Mouse (Mus musculus) ZHBTc4 (cell line): Measurements from ENCODE around the gene N4bp1.

ENCODE experiments used
- DNase-seq: peaks from one replicate; pipeline ENCODE4 v3.0.0-alpha.2; 2011; ENCODE audit warnings: low read depth, low spot score

N4bp1 gene

DNA sequence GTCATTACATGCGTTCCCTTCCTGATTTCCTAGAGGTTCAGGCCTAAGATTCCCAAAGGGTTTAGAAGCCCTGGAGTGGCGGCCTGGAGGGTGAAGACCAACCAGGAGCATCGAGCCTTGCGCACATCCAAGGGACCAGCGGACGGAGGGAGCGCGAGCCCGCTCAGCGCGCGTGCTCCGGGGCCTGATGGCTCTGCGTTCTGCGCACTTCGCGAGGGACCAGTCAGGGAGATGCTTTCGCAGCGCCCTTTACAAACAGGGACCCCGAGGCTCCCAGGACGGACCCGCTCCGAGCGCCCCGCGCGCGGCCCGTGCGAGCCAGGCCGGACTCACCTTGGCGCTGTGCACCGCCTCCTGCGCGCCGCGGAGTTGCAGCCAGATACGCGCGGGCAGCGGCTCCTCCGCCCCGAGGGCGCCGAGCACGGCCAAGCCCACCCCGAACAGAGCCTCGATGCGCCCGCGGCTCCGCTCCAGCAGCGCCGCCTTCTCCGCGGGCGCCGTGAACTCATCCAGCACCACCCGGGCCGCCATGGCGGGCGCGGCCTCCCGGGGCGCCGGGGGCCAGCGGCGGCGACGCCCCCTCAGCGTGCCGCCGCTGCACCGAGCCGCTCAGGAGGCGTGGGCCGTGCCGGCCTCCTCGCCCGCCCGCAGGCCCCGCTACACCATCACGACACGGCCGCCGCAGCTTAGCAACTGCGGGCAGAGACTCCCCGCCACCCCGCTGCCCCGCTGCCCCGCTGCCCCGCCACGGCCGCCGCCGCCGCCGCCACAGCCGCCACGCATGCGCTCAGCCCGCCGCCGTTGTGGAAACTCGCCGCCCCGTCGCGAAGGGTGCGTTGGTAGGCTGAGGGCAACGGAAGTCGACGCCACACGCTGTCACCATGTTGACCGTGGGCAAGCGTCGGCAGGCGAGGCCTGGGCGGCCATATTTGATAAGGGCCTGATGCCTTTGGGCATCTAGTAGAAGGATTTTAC lies at the start of gene N4bp1:
Gene N4bp1 (minus strand): TSS at position 770 of the 975 bp plus-strand sequence.
- DNase-seq: peak; percentile 96

GRCm38 (mm10) chr8:86934841-86935240 lies 49.8 kb upstream of the N4bp1 start:
- DNase-seq: no peak

GRCm38 (mm10) chr8:86934393-86934792 lies 49.3 kb upstream of the N4bp1 start:
- no peak for DNase-seq

- peak; percentile 62 for DNase-seq
Observed at GRCm38 (mm10) chr8:86933898-86934297, 48.8 kb upstream of the N4bp1 start.

GRCm38 (mm10) chr8:86926237-86926636 lies 41.2 kb upstream of the N4bp1 start:
- DNase-seq: peak; percentile 88

DNA sequence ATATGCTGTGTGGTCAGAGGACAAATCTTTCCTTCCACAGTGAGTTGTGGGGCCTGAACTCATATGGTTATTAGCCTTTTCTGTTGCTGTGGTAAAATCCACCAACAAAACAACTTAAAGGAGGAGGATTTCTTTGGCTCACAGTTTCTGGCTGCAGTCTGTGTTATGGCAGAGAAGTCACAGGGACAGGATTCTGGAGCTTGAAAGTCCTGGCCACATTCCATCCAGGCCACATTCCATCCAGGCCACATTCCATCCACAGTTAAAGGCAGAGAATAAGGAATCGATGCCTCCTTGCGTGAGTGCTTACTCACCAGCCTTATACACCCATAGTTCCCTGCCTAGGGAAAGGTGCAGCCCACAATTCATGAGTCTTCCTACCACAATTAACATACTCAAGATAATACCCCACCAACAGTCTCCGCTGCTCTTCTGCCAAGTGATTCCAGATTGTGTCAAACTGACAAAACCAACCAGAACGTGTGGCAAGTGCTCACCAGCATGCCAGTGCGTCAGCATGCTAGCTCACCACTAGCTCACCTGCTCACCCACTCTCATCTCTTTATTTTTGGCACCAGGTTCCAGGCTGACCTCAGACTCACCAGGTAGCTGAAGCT lies 38.3 kb upstream of the N4bp1 start:
- peak; percentile 89 for DNase-seq

- no peak for DNase-seq
Observed at GRCm38 (mm10) chr8:86922673-86923072, 37.6 kb upstream of the N4bp1 start.

GRCm38 (mm10) chr8:86922141-86922540 lies 37.1 kb upstream of the N4bp1 start:
- DNase-seq: no peak

DNA sequence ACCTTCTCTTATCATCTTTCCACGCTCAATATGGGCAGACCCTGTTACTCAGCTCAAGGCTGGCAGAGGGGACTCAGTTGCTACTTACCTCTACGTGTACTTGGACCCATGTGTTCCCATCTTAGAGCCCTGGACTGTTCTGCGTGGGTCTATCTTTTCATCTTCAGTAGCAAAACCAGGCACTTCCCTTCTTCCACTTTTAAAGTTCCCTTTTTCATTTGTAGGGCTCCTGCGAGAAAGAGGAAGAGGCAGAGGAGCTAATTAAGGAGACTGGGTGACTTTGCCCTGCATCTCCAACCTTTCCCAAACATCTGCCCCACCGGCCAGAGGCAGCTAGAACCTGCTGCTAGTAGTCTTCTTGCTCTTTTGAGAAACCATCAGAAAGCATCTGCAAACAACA lies 35.9 kb upstream of the N4bp1 start:
- no peak for DNase-seq

DNA sequence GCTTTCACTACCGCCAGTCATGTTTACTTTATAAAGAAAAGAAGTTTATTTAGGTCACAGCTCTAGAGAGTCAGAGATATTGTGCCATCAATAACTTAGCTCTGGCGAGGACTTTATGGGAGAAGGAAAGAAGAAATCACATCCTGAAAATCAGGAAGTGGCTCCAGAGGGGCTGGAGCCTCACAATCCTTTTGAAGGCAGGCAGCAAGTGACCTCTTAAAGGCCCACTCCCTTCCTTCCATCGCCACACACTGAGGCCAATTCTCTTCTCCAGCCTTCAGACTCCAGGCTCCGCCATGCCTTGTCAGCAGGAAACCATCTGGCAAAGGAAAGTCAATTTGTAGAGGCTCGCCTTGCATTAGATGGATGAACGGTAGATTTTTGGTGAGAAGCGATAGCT lies 35.4 kb upstream of the N4bp1 start:
- DNase-seq: no peak

DNA sequence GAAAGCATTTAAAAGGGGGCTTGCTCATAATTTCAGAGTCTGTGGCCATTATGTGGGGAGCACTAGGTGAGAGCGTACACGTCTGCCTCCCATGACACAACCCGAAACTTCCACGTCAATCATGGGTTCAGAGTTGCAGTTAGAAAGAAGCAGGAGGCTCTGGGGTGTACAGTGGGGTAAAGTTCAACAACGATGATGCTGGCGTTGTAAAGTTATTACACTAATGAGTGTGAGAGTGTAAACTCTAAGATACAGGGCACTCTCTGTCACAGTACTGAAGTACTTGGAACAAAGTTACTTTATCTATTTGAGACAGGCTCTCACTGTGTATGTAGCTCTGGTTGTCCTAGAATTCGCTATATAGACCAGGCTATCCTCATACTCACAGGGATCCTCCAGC lies 35.0 kb upstream of the N4bp1 start:
- DNase-seq: no peak

GRCm38 (mm10) chr8:86919262-86919661 lies 34.2 kb upstream of the N4bp1 start:
- DNase-seq: no peak

DNA sequence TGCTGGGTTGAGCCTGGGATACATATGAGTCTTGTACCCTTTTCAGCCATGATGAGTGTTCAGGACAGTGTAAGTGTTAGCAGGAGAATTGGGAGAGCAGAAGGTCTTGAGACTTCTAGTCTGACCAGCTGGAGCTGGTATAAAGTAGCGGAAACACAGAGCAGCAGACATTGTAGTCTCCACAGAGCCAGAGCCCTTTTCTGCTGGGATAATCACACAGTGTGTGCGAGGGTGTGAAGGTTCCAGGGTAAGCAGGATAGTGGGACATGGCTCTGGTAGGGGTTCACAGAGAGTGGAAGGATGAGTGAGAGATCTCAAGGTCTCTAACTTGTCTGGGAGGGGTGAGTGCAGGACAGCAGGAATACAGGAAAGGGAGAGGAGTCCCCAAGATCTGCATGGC lies 33.0 kb upstream of the N4bp1 start:
- DNase-seq: no peak

DNA sequence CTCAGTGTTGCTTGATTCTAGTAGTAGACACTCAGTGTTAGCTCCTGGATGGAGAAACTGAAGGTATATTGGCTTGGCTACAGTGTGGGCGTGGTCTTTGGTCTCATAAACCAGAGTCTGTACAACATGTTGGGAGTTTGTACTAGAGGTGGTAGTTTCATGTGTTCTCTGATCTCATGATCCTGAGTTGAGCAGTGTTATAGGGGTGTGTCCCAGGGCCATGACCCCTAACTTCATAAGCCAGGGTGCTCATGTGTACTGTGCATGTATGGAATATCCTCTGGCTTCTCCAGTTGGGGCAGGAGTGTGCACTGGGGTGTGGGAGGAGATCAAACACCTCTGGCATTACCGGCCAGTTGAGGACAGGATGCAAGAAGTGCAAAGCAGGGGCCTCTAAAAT lies 32.6 kb upstream of the N4bp1 start:
- DNase-seq: no peak

DNA sequence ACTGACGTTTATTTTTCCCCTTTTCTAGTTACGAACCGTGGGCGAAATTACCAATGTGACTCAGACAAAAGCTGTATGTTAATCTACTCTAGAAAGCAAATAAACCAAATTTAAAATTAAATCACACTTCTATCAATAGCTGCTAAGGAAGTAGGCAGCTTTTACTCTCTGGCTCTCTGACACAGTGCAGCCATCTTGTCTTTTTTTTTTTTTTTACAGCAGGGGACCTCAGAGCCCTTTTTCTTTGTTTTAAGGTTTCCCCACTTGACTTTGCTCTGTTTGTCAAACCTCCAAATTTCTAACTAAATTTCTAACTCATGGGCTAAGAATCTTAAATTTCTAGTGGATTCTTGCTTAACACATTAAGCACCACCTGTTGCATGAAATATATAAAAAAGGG lies 31.3 kb upstream of the N4bp1 start:
- DNase-seq: no peak

DNA sequence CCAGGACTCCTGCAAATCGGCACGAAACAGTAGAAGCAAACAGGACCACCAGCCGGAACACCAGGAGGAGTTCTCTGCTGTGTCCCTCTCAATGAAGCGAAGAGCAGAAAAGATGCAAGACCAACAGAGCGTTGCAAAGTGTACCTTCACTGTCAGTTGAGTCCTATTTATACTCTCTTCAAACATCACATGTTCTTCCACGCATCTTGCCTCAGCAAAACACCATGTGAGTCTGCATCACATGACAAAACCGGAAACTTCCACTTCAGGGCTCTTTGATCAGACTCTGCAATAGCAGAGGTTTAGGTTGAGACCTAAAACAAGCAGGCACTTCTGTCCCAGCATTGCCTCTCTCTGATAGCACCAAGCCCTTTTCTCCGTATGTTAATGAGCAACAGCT lies 26.1 kb upstream of the N4bp1 start:
- no peak for DNase-seq

DNA sequence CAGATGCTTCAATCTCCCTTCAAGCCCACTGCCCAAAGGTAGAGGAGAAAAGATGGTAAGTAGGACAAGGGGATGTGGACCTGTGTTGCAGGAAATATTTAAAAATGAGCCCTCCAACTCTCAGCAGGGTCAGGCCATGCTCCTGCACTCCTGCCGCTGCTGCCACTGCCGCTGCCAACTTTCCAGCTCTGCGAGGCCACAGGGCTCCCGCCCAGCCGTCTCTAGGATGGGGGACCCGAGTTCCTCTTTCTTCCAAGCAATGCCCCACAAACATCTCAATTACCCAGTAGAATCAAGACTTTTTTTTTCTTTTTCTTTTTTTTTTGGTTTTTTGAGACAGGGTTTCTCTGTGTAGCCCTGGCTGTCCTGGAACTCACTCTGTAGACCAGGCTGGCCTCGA lies 25.2 kb upstream of the N4bp1 start:
- DNase-seq: no peak

- peak; percentile 81 for DNase-seq
Observed at GRCm38 (mm10) chr8:86908536-86908935, 23.5 kb upstream of the N4bp1 start.

DNA sequence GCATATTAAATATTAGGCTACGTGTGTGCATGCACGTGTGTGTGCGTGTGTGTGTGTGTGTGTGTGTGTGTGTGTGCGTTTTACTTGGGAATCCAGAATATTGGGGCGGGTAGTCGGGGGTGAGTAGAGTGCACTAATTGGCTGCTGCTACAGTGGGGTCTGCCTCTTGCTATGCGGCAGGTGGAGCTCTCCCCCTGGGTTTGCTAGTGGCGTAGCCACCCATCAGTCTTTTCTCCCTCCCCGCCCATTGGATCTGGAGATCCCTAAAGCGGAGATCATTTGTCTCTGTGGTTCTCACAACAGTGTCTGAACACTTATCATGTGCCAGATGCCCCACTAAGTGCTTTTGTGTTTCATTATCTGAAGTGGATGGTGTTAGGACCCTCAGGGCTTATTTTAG lies 19.9 kb upstream of the N4bp1 start:
- peak; percentile 83 for DNase-seq

- DNase-seq: peak; percentile 92
Observed at GRCm38 (mm10) chr8:86903104-86903503, 18.0 kb upstream of the N4bp1 start.

DNA sequence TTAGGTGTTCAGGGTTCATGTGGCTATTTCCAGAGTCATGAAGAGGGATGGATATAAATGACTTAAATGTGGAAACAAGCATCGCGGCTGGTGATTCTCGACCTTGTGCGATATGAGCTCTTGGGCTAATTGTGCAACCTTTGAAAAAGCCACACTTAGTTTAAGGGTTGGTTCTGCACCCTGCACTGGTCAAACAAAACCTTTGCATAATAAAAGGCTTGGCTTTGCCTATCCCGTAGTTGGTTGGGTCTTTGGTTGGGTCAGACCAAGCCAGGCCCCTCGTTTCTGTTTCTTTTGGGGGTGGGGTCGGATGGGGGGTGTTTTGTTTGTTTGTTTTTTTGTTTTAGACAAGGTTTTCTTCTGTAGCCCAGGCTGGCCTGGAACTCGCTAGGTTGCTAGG lies 17.6 kb upstream of the N4bp1 start:
- no peak for DNase-seq

DNA sequence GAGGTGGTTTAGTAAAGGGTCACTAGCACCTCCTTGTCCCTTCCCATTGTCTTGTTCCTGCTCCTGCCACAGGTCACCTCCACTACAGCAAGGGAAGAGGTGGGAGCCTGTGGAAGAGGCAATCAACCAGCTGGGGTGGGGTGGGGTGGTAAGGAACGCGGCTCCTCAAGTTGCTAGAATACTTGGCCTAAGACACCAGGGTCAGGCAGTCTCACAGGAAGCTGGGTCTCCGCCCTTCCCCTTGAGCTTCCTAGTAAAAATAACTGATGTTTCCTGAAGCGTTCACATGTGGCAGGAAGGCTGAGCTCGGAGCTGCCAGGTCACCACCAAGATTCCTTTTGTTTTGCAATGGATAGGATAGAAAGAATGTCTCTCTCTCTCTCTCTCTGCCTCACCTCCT lies 16.9 kb upstream of the N4bp1 start:
- DNase-seq: peak; percentile 68
